Mouse (Mus musculus): ENCODE measurements around the gene Cox14. TPM values are rescaled to one million over a fixed set of nuclear protein-coding genes. Genes with fewer than 3 reads are reported as not detected.

Cox14 gene
- 236 TPM in 2 replicates for polyA plus RNA-seq (2015; fragmentation: Nextera tagmentation; extraction: Ambion mirVana)

DNA sequence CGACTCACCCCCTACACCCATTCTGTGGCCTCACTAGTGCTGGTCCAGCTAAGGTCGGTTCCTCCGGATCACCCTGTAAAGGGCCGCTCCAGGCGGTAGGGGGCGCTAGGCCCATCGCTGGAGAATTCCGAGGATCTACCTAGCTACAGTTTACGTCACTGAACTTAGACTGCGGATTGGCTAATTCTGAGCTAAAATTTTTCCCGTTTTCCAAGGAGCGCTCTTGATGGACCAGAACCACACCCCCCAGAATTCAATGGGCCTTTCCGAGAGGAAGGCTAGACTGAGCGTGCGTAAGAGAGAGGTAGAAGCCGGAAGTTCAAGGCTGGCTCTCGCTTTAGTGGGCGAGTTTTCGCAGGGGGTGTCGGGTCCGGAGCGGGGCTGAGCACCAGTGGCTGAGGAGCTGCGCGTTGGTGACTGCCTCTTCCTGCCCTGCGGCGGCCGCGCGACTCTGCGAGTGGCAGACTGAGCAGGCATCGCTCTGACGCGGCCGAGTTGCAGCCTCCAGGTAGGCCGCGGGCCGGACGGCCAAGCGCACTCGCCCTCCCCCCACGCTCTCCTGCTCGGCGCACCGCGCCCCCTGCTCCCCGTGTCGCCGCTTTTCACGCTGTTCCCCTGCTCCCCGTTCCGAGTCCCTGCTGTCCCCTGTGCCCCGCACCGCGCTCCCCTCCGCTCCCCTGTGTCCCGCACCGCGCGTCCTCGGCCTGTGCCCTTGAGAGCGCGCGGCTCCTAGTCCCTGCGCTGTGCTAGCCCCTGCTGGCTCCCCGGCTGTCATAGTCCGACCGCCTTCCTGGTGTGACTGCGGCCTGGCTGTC is at the start of gene Cox14:
TSS of gene Cox14 (plus strand) at position 278 of the 815 bp plus-strand sequence.

DNA sequence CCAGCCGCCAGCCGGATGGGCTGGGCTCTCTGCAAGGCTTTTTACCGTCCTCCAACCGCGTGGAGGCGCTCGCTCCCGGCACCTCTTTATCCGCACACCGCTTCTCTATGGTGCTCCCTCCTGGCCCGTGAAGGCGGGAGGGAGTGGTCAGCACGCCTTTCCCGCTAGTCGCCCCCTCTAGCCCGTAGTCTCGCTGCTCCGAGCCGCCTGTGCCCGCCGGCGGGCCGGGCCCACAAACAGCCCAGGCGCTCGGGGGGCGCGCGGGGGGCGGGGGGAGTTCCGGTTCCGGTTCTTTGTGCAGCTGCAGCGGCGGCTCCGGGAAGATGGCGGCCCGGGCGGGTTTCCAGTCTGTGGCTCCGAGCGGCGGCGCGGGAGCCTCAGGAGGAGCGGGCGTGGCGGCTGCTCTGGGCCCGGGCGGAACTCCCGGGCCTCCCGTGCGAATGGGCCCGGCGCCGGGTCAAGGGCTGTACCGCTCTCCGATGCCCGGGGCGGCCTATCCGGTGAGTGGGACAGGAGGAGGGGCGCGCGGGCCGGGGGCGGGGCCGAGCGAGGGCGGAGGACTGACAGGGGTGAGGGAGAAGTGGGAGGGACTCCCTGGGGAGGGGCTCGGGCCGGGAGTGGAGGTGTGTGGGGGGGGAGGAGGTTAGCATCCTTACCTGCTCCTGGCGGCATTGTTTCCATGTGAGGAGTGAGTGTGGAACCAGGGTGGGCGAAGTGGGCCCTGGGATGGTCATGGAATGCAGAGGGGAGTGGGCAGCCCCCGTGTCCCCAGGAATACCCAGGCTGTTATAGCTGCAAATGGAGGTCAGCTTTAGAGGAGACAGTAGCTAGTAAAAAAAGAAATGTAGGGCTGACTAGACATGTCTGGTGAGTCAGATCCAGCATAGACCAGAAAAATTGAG is 23.2 kb upstream of the Cox14 start, which contains the start of gene Smarcd1:
TSS of gene Smarcd1 (plus strand) at position 131 of the 902 bp plus-strand sequence.

DNA sequence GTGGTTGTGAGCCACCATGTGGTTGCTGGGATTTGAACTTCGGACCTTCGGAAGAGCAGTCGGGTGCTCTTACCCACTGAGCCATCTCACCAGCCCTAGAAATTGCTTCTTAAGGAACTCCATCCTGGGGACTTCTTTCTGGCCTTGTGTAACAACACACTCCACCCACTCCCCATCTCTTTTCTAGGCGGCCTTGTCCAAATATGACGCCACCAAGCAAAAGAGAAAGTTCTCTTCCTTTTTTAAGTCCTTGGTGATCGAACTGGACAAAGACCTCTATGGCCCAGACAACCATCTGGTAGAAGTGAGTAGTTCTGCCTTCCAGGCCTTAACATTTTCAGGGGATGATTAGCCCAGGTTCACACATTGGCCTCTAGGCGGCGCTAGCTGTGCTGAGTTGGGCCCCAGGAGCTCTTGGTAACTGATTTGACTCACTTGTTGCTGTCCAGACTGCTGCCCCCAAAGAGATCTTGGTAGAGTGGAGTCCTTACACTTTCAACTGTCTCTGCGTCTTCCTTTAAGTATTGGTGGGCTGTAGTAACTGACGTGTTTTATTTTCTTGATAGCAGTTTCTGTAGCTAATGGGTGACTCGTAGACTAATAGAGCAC is 19.9 kb upstream of the Cox14 start, which contains the start of gene Gm17349:
TSS of gene Gm17349 (minus strand) at position 51 of the 609 bp plus-strand sequence.

DNA sequence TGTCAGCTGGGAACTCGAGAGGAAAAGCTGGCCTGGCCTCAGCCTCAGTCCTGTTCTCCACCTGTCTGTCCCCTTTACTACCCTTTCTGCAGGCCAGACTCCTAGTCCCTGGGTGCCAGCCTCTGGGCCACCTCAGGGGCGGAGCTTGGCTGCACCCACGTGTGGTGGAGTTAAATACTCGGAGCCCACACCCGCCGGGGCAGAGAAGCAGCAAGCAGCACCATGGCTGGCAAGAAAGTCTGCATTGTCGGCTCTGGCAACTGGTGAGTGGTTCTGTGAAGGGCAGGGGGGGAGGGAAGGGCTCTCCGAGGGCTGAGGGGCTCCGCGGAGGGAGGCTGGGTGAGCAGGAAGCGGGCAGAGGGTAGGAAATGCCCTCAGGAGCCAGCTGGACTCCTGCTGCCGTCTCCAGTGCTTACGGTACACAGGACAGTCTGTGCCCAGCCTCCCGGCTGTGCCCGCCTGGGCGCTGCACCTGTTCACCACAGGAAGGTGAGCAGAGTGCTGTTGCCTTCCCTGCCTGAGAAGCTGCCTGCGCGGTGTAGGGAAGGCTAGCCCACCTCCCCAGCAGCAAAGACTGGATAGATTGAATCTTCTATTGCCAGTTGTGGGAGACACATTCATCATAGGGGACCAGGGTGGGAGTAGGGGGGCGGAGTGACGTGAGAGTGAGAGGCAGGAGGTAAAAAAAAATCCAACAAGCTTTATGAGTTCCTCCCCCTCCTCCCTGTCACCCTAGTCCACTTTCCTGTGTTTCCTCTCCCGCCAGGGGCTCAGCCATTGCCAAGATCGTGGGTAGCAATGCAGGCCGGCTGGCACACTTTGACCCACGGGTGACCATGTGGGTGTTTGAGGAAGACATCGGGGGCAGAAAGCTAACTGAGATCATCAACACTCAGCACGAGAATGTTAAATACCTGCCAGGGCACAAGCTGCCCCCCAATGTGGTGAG is 7.8 kb upstream of the Cox14 start, which contains the start of gene Gpd1:
TSS of gene Gpd1 (plus strand) at position 130 of the 949 bp plus-strand sequence.

DNA sequence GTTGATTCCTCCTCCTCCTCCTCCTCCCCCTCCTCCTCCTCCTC is 47.3 kb downstream of the Cox14 start, which contains the start of gene Cers5:
TSS of gene Cers5 (minus strand) at position 5 of the 44 bp plus-strand sequence.

Other genes starting within 250 kb of the Cox14 start
- gene Faim2, start 197.5 kb upstream of the Cox14 start, polyA plus RNA-seq (2015; fragmentation: Nextera tagmentation; extraction: Ambion mirVana): 68.2 and 77.4 TPM in 2 replicates
- not detected in 2 replicates for gene Aqp2, start 146.6 kb upstream of the Cox14 start, polyA plus RNA-seq (2015; fragmentation: Nextera tagmentation; extraction: Ambion mirVana)
- gene Aqp5, start 134.8 kb upstream of the Cox14 start, polyA plus RNA-seq (2015; fragmentation: Nextera tagmentation; extraction: Ambion mirVana): 1.2 and 1.6 TPM in 2 replicates
- gene Aqp6, start 124.2 kb upstream of the Cox14 start, polyA plus RNA-seq (2015; fragmentation: Nextera tagmentation; extraction: Ambion mirVana): 0.40 and 0.45 TPM in 2 replicates
- gene Racgap1, start 74.0 kb upstream of the Cox14 start, polyA plus RNA-seq (2015; fragmentation: Nextera tagmentation; extraction: Ambion mirVana): 32.7 and 34.8 TPM in 2 replicates
- 53.5 and 64.6 TPM in 2 replicates for gene Asic1, start 55.2 kb upstream of the Cox14 start, polyA plus RNA-seq (2015; fragmentation: Nextera tagmentation; extraction: Ambion mirVana)
- gene Smarcd1, start 23.5 kb upstream of the Cox14 start, polyA plus RNA-seq (2015; fragmentation: Nextera tagmentation; extraction: Ambion mirVana): 70.2 and 74.3 TPM in 2 replicates
- gene Gm17349, start 20.1 kb upstream of the Cox14 start, polyA plus RNA-seq (2015; fragmentation: Nextera tagmentation; extraction: Ambion mirVana): not detected in 2 replicates
- gene Gpd1, start 8.1 kb upstream of the Cox14 start, polyA plus RNA-seq (2015; fragmentation: Nextera tagmentation; extraction: Ambion mirVana): 6.2 and 6.8 TPM in 2 replicates
- 82.5 and 84.5 TPM in 2 replicates for gene Cers5, start 47.3 kb downstream of the Cox14 start, polyA plus RNA-seq (2015; fragmentation: Nextera tagmentation; extraction: Ambion mirVana)
- gene Lima1, start 149.8 kb downstream of the Cox14 start, polyA plus RNA-seq (2015; fragmentation: Nextera tagmentation; extraction: Ambion mirVana): 12.3 and 13.9 TPM in 2 replicates
- not detected in 2 replicates for gene Fam186a, start 241.4 kb downstream of the Cox14 start, polyA plus RNA-seq (2015; fragmentation: Nextera tagmentation; extraction: Ambion mirVana)
- gene Larp4, start 244.4 kb downstream of the Cox14 start, polyA plus RNA-seq (2015; fragmentation: Nextera tagmentation; extraction: Ambion mirVana): 20.9 and 21.5 TPM in 2 replicates

Data from neural tube, postnatal 0 days (tissue).